Mouse (Mus musculus) olfactory bulb, adult 2 months (tissue): ENCODE data around the gene Srrm2.

Experiments
- CTCF ChIP-seq: fragments of 200-500 bp; IDR thresholded peaks from 2 replicates; pipeline ENCODE4 v1.5.1; 2012; ENCODE audit warnings: low read depth, mild to moderate bottlenecking, low read length, moderate library complexity; ENCODE audit not compliant: insufficient read depth
- POLR2A ChIP-seq: fragments of 200-500 bp; IDR thresholded peaks from 2 replicates; pipeline ENCODE4 v1.6.1; 2012; ENCODE audit warnings: mild to moderate bottlenecking, low read depth, low read length, moderate library complexity; ENCODE audit not compliant: insufficient read depth

- TF ChIP-seq CTCF = no peak
- no peak for TF ChIP-seq POLR2A
Observed at GRCm38 (mm10) chr17:23740598-23741021, 49.7 kb upstream of the Srrm2 start, which contains the start of gene Paqr4.
